Mouse (Mus musculus) thymus, adult 2 months (tissue): ENCODE data around the gene Gm20388. TPM values are rescaled to one million over a fixed set of nuclear protein-coding genes. Genes with fewer than 3 reads are reported as not detected.

ENCODE experiments used
- DNase-seq: peaks from one replicate; pipeline ENCODE4 v3.0.0; 2021
- H3K27ac ChIP-seq: fragments of 200-500 bp; 2 replicates; pipeline ENCODE4 v1.5.1; 2012; ENCODE audit warnings: low read length, control low read depth; ENCODE audit not compliant: control insufficient read depth, insufficient read depth
- H3K27me3 ChIP-seq: fragments of 200-500 bp; 2 replicates; pipeline ENCODE4 v1.6.1; 2012; ENCODE audit warnings: mild to moderate bottlenecking, low read length, moderate library complexity, mixed read lengths; ENCODE audit not compliant: control insufficient read depth, insufficient read depth
- H3K36me3 ChIP-seq: fragments of 200-500 bp; 2 replicates; pipeline ENCODE4 v1.6.1; 2012; ENCODE audit warnings: mild to moderate bottlenecking, low read length, moderate library complexity; ENCODE audit not compliant: control insufficient read depth, insufficient read depth
- H3K4me1 ChIP-seq: fragments of 200-500 bp; replicated peaks from 2 replicates; pipeline ENCODE4 v1.6.1; 2012; ENCODE audit warnings: low read length; ENCODE audit not compliant: control insufficient read depth, insufficient read depth
- H3K4me3 ChIP-seq: fragments of 200-500 bp; 2 replicates; pipeline ENCODE4 v1.5.1; 2012; ENCODE audit warnings: mild to moderate bottlenecking, low read length, control low read depth, moderate library complexity; ENCODE audit not compliant: control insufficient read depth, insufficient read depth
- CTCF ChIP-seq: fragments of 200-500 bp; IDR thresholded peaks from 2 replicates; pipeline ENCODE4 v1.5.1; 2012; ENCODE audit warnings: mild to moderate bottlenecking, control low read depth, low read length, moderate library complexity, borderline replicate concordance; ENCODE audit not compliant: control insufficient read depth, poor library complexity, insufficient read depth; ENCODE audit errors: extremely low read depth
- POLR2A ChIP-seq: fragments of 200-500 bp; IDR thresholded peaks from 2 replicates; pipeline ENCODE4 v1.6.1; 2012; ENCODE audit warnings: mild to moderate bottlenecking, low read length, control low read depth, moderate library complexity; ENCODE audit not compliant: control insufficient read depth, poor library complexity, insufficient read depth; ENCODE audit errors: extremely low read depth
- WGBS: fragments of 180-500 bp; shearing (Covaris S2); methylation state at CpG from one replicate; pipeline ENCODE4 v1.1.7; 2018; 5-methylcytosine and 5-hydroxymethylcytosine counted together
- polyA plus RNA-seq: library from polyadenylated mRNA; depleted of rRNA; stranded (reverse); fragments of >200 nt; gene quantifications from 2 replicates; pipeline ENCODE4 v1.2.3, GENCODE M21; 2012

Gm20388 gene
- polyA plus RNA-seq, 1 experiment, result 103 TPM

- TF ChIP-seq POLR2A (no peak), CTCF (no peak)
- Histone ChIP-seq H3K36me3 (no peaks in the 10 kb centered on the region), H3K4me1 (no peaks in the 10 kb centered on the region), H3K27me3 (no peaks in the 10 kb centered on the region; the same call in 1 of the 2 replicates), H3K27ac (no peak overlapping the region), H3K4me3 (no peak overlapping the region)
- DNase-seq, result no peak
- WGBS, result 63% methylated on average over 16 of the region's 16 CpGs
Observed at GRCm38 (mm10) chr8:123768492-123769356, 3858.1 kb downstream of the Gm20388 start.

DNA sequence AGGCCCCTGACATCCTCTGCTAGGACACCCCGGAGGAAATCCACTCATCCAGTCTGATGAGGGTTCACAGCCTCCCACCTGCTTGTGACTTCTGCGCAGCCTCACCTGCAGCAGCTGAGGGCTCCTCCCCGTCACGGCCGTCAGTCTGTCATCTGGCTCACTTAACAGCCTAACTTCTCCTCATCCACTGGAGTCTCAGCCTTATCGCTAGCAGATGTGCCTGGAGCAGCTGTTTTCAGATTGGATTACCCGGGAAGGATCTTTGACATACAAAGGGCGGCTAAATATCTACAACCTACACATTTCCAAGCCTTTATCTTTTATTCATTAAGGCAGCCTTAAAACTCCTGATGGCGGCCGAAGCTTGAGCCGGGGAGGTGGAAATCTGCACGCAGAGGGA, 3862.8 kb downstream of the Gm20388 start:
- Histone ChIP-seq H3K4me1 (no peaks in the 10 kb centered on the region), H3K4me3 (no peak overlapping the region), H3K36me3 (no peaks in the 10 kb centered on the region), H3K27me3 (no peaks in the 10 kb centered on the region; the same call in 1 of the 2 replicates), H3K27ac (no peak overlapping the region)
- TF ChIP-seq CTCF, result no peak
- TF ChIP-seq POLR2A, result no peak
- 90% methylated on average over 12 of the region's 12 CpGs for WGBS
- no peak for DNase-seq

GRCm38 (mm10) chr8:123774491-123774890, 3863.8 kb downstream of the Gm20388 start:
- TF ChIP-seq CTCF (no peak), POLR2A (no peak)
- WGBS, result 96% methylated on average over 1 of the region's 1 CpGs
- H3K36me3 ChIP-seq, result no peaks in the 10 kb centered on the region
- H3K4me3 ChIP-seq, result no peak overlapping the region
- DNase-seq, result no peak
- H3K4me1 ChIP-seq, result no peaks in the 10 kb centered on the region
- H3K27ac ChIP-seq, result no peak overlapping the region
- no peaks in the 10 kb centered on the region for H3K27me3 ChIP-seq

- H3K4me1 ChIP-seq, result no peaks in the 10 kb centered on the region
- no peak for TF ChIP-seq POLR2A
- no peak for TF ChIP-seq CTCF
- H3K36me3 ChIP-seq, result no peaks in the 10 kb centered on the region
- H3K27me3 ChIP-seq, result no peaks in the 10 kb centered on the region
- no peak overlapping the region for H3K27ac ChIP-seq
- no peak for DNase-seq
- H3K4me3 ChIP-seq, result no peak overlapping the region
- WGBS, result 82% methylated on average over 7 of the region's 7 CpGs
Observed at GRCm38 (mm10) chr8:123777319-123777718, 3866.7 kb downstream of the Gm20388 start.

DNA sequence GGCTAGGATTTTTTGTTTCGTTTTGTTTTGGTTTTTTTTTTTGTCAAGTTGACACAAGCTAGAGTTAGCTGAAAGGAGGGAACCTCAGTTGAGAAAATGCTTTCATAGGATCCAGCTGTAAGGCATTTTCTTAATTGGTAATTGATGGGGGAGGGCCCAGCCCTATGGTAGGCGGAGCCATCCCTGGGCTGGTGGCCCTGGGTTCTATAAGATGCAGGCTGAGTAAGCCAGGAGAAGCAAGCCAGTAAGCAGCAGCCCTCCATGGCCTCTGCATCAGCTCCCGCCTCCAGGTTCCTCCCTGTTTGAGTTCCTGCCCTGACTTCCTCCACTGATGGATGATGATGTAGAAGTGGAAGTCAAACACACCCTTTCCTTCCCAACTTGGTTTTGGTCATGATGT, 3869.8 kb downstream of the Gm20388 start:
- TF ChIP-seq POLR2A (no peak), CTCF (no peak)
- Histone ChIP-seq H3K36me3 (no peaks in the 10 kb centered on the region), H3K4me1 (no peaks in the 10 kb centered on the region), H3K27ac (no peak overlapping the region), H3K27me3 (no peaks in the 10 kb centered on the region), H3K4me3 (no peak overlapping the region)
- no peak for DNase-seq
- WGBS, result 41% methylated on average over 3 of the region's 3 CpGs

DNA sequence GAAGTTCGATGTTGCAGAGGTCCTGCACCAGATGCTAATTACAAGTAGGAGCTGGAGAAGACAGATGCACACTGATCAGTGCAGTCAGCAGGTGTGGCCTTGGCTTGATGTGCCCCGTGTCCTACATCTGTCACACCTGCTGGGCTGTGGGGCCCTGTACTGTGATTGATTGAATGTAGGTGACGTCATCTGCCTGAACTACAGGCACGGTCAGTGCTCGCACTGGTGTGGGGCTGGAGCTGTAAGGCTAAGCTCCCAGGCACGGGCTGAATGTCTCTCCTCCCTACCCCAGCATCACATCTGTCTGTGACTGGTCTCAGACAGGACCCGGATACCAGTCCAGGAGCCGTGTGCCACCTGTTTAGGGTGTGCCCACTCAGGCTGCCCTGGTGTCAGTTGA, 3870.6 kb downstream of the Gm20388 start:
- WGBS, result 65% methylated on average over 8 of the region's 8 CpGs
- no peak overlapping the region for H3K4me3 ChIP-seq
- H3K36me3 ChIP-seq, result no peaks in the 10 kb centered on the region
- no peaks in the 10 kb centered on the region for H3K4me1 ChIP-seq
- TF ChIP-seq POLR2A, result no peak
- TF ChIP-seq CTCF, result no peak
- no peak for DNase-seq
- no peak overlapping the region for H3K27ac ChIP-seq
- no peaks in the 10 kb centered on the region for H3K27me3 ChIP-seq
